Mouse (Mus musculus) kidney, embryonic 16.5 days (tissue): ENCODE results near the gene Glud1. TPM values are rescaled to one million over a fixed set of nuclear protein-coding genes. Genes with fewer than 3 reads are reported as not detected.

Source experiments
- ATAC-seq: fragments of 200-750 bp; cut with Nextera tagmentation; 2 replicates; pipeline ENCODE4 v1.8.0; 2017; ENCODE audit warnings: moderate TSS enrichment; ENCODE audit not compliant: low FRiP score, low TSS enrichment
- H3K27ac ChIP-seq: fragments of 300-500 bp; sonication (generic); 2 replicates; pipeline ENCODE4 v1.5.1; 2014; ENCODE audit warnings: low read length
- H3K27me3 ChIP-seq: fragments of 300-500 bp; sonication (generic); 2 replicates; pipeline ENCODE4 v1.6.1; 2014; ENCODE audit warnings: low read length, control low read depth, mixed read lengths; ENCODE audit not compliant: insufficient read depth
- H3K36me3 ChIP-seq: fragments of 300-500 bp; sonication (generic); 2 replicates; pipeline ENCODE4 v1.6.1; 2014; ENCODE audit warnings: low read length, control low read depth, mixed read lengths; ENCODE audit not compliant: insufficient read depth
- H3K4me1 ChIP-seq: fragments of 300-500 bp; sonication (generic); 2 replicates; pipeline ENCODE4 v1.6.1; 2014; ENCODE audit warnings: low read length, control low read depth, mixed read lengths; ENCODE audit not compliant: insufficient read depth
- H3K4me2 ChIP-seq: fragments of 300-500 bp; sonication (generic); replicated peaks from 2 replicates; pipeline ENCODE4 v1.6.1; 2014; ENCODE audit warnings: low read depth, low read length
- H3K4me3 ChIP-seq: fragments of 300-500 bp; sonication (generic); 2 replicates; pipeline ENCODE4 v1.5.1; 2014; ENCODE audit warnings: mild to moderate bottlenecking, low read length
- H3K9ac ChIP-seq: fragments of 300-500 bp; sonication (generic); replicated peaks from 2 replicates; pipeline ENCODE4 v1.6.1; 2014; ENCODE audit warnings: low read length
- H3K9me3 ChIP-seq: fragments of 300-500 bp; sonication (generic); 2 replicates; pipeline ENCODE4 v1.6.1; 2016; ENCODE audit warnings: low read length, control low read depth
- WGBS: fragments of 180-500 bp; shearing (Covaris S2); extraction: QIAGEN DNeasy Blood & Tissue Kit; methylation state at CpG from one replicate; pipeline ENCODE4 v1.1.7; 2014; 5-methylcytosine and 5-hydroxymethylcytosine counted together
- polyA plus RNA-seq: library from polyadenylated mRNA; unstranded; fragments of >200 nt; fragmentation: Nextera tagmentation; extraction: Ambion mirVana; gene quantifications from 2 replicates; pipeline ENCODE4 v1.2.1, GENCODE M21; 2015

The Glud1 gene
- polyA plus RNA-seq, 1 experiment from 2014 or later = 116 TPM

DNA sequence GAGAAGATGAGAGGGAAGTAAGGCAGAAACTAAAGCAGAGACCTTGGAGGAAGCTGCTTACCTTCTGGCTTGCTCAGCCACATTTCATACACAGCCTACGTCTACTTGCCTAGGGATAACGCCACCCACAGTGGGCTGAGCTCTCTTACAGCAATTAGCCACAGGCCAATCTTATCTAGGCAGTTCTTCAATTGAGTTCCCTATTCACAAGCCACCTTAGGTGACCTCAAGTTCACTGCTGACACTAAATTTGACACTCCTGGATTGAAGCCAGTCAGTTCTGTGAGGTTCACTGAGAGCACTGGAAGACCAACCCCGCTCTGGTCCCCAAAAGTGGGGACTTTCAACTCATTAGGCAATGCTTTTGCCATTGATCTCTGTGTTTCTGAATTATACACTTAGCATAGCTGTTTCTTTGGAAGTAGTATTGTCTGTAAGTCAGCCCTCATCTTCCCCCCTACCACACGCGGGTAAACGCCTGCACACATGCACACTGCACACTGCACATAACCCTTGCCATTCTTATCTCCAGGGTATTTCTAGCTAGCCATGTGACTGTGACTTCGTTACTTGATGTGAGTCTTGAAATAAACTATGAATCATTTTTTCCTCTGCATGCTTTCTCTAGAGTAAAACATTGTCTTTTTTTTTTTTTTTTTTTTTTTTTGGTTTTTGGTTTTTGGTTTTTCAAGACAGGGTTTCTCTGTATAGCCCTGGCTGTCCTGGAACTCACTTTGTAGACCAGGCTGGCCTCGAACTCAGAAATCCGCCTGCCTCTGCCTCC is 72.6 kb downstream of the Glud1 start:
- Histone ChIP-seq H3K27me3 (no peaks in the 10 kb centered on the region), H3K4me1 (peaks cover 12% of the 10 kb centered on the region), H3K9ac (no peak overlapping the region), H3K4me3 (no peak overlapping the region), H3K9me3 (no peaks in the 10 kb centered on the region; the same call in 1 of the 2 replicates), H3K36me3 (no peaks in the 10 kb centered on the region), H3K27ac (no peak overlapping the region), H3K4me2 (no peak overlapping the region)
- ATAC-seq = no peak
- WGBS = 93% methylated on average over 9 of the region's 9 CpGs

- 63% methylated on average over 4 of the region's 4 CpGs for WGBS
- Histone ChIP-seq H3K36me3 (no peaks in the 10 kb centered on the region; the same call in 1 of the 2 replicates), H3K9ac (no peak overlapping the region), H3K9me3 (peaks cover 8% of the 10 kb centered on the region), H3K27ac (no peak overlapping the region), H3K27me3 (no peaks in the 10 kb centered on the region), H3K4me1 (no peaks in the 10 kb centered on the region; the same call in 1 of the 2 replicates), H3K4me3 (no peak overlapping the region), H3K4me2 (no peak overlapping the region)
- 0 out of 2 replicates have a peak, but pooled peaks have one; percentile 16 for ATAC-seq
Observed at GRCm38 (mm10) chr14:34393295-34393694, 82.8 kb downstream of the Glud1 start.

Other genes with a start within 250 kb of the Glud1 start
- gene Anxa8, start 224.7 kb upstream of the Glud1 start, polyA plus RNA-seq = 1.6 and 2.7 TPM in 2 replicates
- gene A630023A22Rik, start 208.0 kb upstream of the Glud1 start, polyA plus RNA-seq = not detected in 2 replicates
- gene Npy4r, start 158.2 kb upstream of the Glud1 start, polyA plus RNA-seq = 0.06 and 0.10 TPM in 2 replicates
- gene Gprin2, start 109.1 kb upstream of the Glud1 start, polyA plus RNA-seq = 0.58 and 1.1 TPM in 2 replicates
- 0.92 and 1.1 TPM in 2 replicates for gene Syt15, start 91.1 kb upstream of the Glud1 start, polyA plus RNA-seq
- 9.9 and 10.0 TPM in 2 replicates for gene Shld2, start 234 bp upstream of the Glud1 start, polyA plus RNA-seq
- 0.86 and 1.1 TPM in 2 replicates for gene Fam25c, start 44.7 kb downstream of the Glud1 start, polyA plus RNA-seq
- 7.0 and 9.0 TPM in 2 replicates for gene Sncg, start 64.1 kb downstream of the Glud1 start, polyA plus RNA-seq
- 19.0 and 20.9 TPM in 2 replicates for gene Mmrn2, start 64.7 kb downstream of the Glud1 start, polyA plus RNA-seq
- 24.9 and 38.5 TPM in 2 replicates for gene Bmpr1a, start 192.6 kb downstream of the Glud1 start, polyA plus RNA-seq
- not detected in 2 replicates for gene 9230112D13Rik, start 212.1 kb downstream of the Glud1 start, polyA plus RNA-seq